Mouse (Mus musculus): Measurements from ENCODE around the gene Fes.

- TF ChIP-seq TAL1 (IDR thresholded peaks at IDR 0.05; ENCODE audit: low read length), result no peak
- no peak for TF ChIP-seq GATA1 (IDR thresholded peaks at IDR 0.05; ENCODE audit: low read length)
Observed at GRCm38 (mm10) chr7:80373850-80374249, 13.9 kb downstream of the Fes start.
